Mouse (Mus musculus): ENCODE data around the gene Med13. TPM values are rescaled to one million over a fixed set of nuclear protein-coding genes. Genes with fewer than 3 reads are reported as not detected.
"Not testable (repeated sequence)": the region's sequence is repeated elsewhere in the genome, so short reads cannot be mapped to it uniquely, and the experiment has no call there.

Gene Med13
- polyA plus RNA-seq, 1 experiment from 2014 or later = 12.8 TPM

- Histone ChIP-seq H3K9me3 (ENCODE audit: low read depth, low read length) (no peaks in the 10 kb centered on the region), H3K4me1 (ENCODE audit: insufficient read depth) (no peaks in the 10 kb centered on the region), H3K27me3 (ENCODE audit: insufficient read depth, low read length) (no peaks in the 10 kb centered on the region), H3K36me3 (ENCODE audit: insufficient read depth) (peaks cover 40% of the 10 kb centered on the region), H3K9ac (no peak overlapping the region), H3K27ac (ENCODE audit: low read depth) (no peak overlapping the region), H3K4me2 (no peak overlapping the region), H3K4me3 (ENCODE audit: low read depth, low read length) (no peak overlapping the region)
- TF ChIP-seq CTCF (IDR thresholded peaks at IDR 0.05; ENCODE audit: low read depth) = no peak
- ATAC-seq (ENCODE audit: insufficient read depth) (no peak), DNase-seq (no peak)
- 60% methylated on average over 5 of the region's 5 CpGs for WGBS
Measured at GRCm38 (mm10) chr11:86347387-86348122, 9.8 kb downstream of the Med13 start.

- Histone ChIP-seq H3K4me2 (no peak overlapping the region), H3K27me3 (ENCODE audit: insufficient read depth, low read length) (no peaks in the 10 kb centered on the region), H3K27ac (ENCODE audit: low read depth) (no peak overlapping the region), H3K4me3 (ENCODE audit: low read depth, low read length) (no peak overlapping the region), H3K36me3 (ENCODE audit: insufficient read depth) (peaks cover 41% of the 10 kb centered on the region), H3K4me1 (ENCODE audit: insufficient read depth) (no peaks in the 10 kb centered on the region), H3K9ac (no peak overlapping the region), H3K9me3 (ENCODE audit: low read depth, low read length) (no peaks in the 10 kb centered on the region)
- DNase-seq (no peak), ATAC-seq (ENCODE audit: insufficient read depth) (no peak)
- 79% methylated on average over 3 of the region's 3 CpGs for WGBS
- TF ChIP-seq CTCF (IDR thresholded peaks at IDR 0.05; ENCODE audit: low read depth) = no peak
Measured at GRCm38 (mm10) chr11:86346525-86346924, 10.9 kb downstream of the Med13 start.

GRCm38 (mm10) chr11:86344940-86345339 is 12.5 kb downstream of the Med13 start:
- H3K4me1 ChIP-seq (ENCODE audit: insufficient read depth); H3K27me3 ChIP-seq (ENCODE audit: insufficient read depth, low read length); DNase-seq; H3K27ac ChIP-seq (ENCODE audit: low read depth); H3K4me2 ChIP-seq; ATAC-seq (ENCODE audit: insufficient read depth); H3K9me3 ChIP-seq (ENCODE audit: low read depth, low read length); H3K4me3 ChIP-seq (ENCODE audit: low read depth, low read length); H3K9ac ChIP-seq: not testable (repeated sequence)
- 91% methylated on average over 1 of the region's 1 CpGs for WGBS
- H3K36me3 ChIP-seq (ENCODE audit: insufficient read depth) = peaks cover 41% of the 10 kb centered on the region

- no peak for TF ChIP-seq CTCF (IDR thresholded peaks at IDR 0.05; ENCODE audit: low read depth)
- no peak overlapping the region for H3K27ac ChIP-seq (ENCODE audit: low read depth)
- H3K27me3 ChIP-seq (ENCODE audit: insufficient read depth, low read length) = no peaks in the 10 kb centered on the region
- DNase-seq (no peak), ATAC-seq (ENCODE audit: insufficient read depth) (no peak)
- H3K9me3 ChIP-seq (ENCODE audit: low read depth, low read length) = no peaks in the 10 kb centered on the region
- H3K4me3 ChIP-seq (ENCODE audit: low read depth, low read length) = no peak overlapping the region
- peaks cover 48% of the 10 kb centered on the region for H3K36me3 ChIP-seq (ENCODE audit: insufficient read depth)
- WGBS = 80% methylated on average over 5 of the region's 5 CpGs
- no peak overlapping the region for H3K4me2 ChIP-seq
- no peaks in the 10 kb centered on the region for H3K4me1 ChIP-seq (ENCODE audit: insufficient read depth)
- no peak overlapping the region for H3K9ac ChIP-seq
Measured at GRCm38 (mm10) chr11:86324251-86324650, 33.2 kb downstream of the Med13 start.

- not testable (repeated sequence) for H3K9ac ChIP-seq; H3K9me3 ChIP-seq (ENCODE audit: low read depth, low read length); DNase-seq; H3K4me1 ChIP-seq (ENCODE audit: insufficient read depth); ATAC-seq (ENCODE audit: insufficient read depth); H3K4me2 ChIP-seq; H3K4me3 ChIP-seq (ENCODE audit: low read depth, low read length); H3K27me3 ChIP-seq (ENCODE audit: insufficient read depth, low read length); H3K27ac ChIP-seq (ENCODE audit: low read depth)
- WGBS = 82% methylated on average over 3 of the region's 3 CpGs
- peaks cover 38% of the 10 kb centered on the region for H3K36me3 ChIP-seq (ENCODE audit: insufficient read depth)
- TF ChIP-seq CTCF (IDR thresholded peaks at IDR 0.05; ENCODE audit: low read depth) = peak; percentile 16
Measured at GRCm38 (mm10) chr11:86314992-86315391, 42.4 kb downstream of the Med13 start.

GRCm38 (mm10) chr11:86310280-86310679 is 47.1 kb downstream of the Med13 start:
- Histone ChIP-seq H3K4me2 (no peak overlapping the region), H3K36me3 (ENCODE audit: insufficient read depth) (peaks cover 33% of the 10 kb centered on the region), H3K9ac (no peak overlapping the region), H3K4me1 (ENCODE audit: insufficient read depth) (no peaks in the 10 kb centered on the region), H3K27me3 (ENCODE audit: insufficient read depth, low read length) (no peaks in the 10 kb centered on the region), H3K9me3 (ENCODE audit: low read depth, low read length) (no peaks in the 10 kb centered on the region), H3K27ac (ENCODE audit: low read depth) (no peak overlapping the region), H3K4me3 (ENCODE audit: low read depth, low read length) (no peak overlapping the region)
- ATAC-seq (ENCODE audit: insufficient read depth) (no peak), DNase-seq (no peak)
- TF ChIP-seq CTCF (IDR thresholded peaks at IDR 0.05; ENCODE audit: low read depth) = no peak
- 73% methylated on average over 6 of the region's 6 CpGs for WGBS

GRCm38 (mm10) chr11:86292201-86292600 is 65.2 kb downstream of the Med13 start:
- DNase-seq; ATAC-seq (ENCODE audit: insufficient read depth); H3K9me3 ChIP-seq (ENCODE audit: low read depth, low read length); H3K4me1 ChIP-seq (ENCODE audit: insufficient read depth); H3K27me3 ChIP-seq (ENCODE audit: insufficient read depth, low read length); H3K9ac ChIP-seq; H3K27ac ChIP-seq (ENCODE audit: low read depth); H3K4me3 ChIP-seq (ENCODE audit: low read depth, low read length); H3K4me2 ChIP-seq: not testable (repeated sequence)
- 93% methylated on average over 10 of the region's 10 CpGs for WGBS
- peaks cover 37% of the 10 kb centered on the region for H3K36me3 ChIP-seq (ENCODE audit: insufficient read depth)

All from lung, embryonic 14.5 days (tissue).